ENCODE assay signal across 12 mouse cellular contexts in the genomic region with DNA sequence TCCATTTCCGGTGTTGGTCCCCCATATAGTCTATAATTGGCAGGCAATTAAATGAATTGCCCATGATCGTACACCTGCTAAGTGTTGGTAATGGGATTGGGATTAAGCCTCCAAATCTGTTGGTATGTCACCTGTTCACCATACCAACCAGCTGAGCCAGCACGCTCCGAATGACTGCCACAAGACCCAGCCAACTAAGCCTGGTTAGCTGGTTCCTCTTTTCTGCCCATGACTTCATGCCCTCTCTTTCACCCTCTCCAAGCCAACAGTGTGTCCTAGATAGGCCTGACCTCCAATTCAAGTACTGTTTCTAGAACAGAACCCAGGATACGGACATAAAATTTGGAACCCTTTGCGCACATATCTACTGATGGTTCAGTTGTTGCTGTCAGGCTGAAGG. TPM values are rescaled to one million over a fixed set of nuclear protein-coding genes. Genes with fewer than 3 reads are reported as not detected.
"Had no signal": no experiment of that assay in that cellular context is flagged by ENCODE, and none has a peak within 500 bp of the region (broad histone marks: within the 10 kb centered on the region; RNA-seq: fewer than 3 reads in every experiment).

No protein-coding gene starts in this region.

- DNase-seq: kidney, adult 8-10 months; kidney, postnatal 10 days; kidney, postnatal 4 days; lung, embryonic 14.5 days; lung, postnatal 10 days; lung, postnatal 4 days; right cerebral cortex, postnatal 25 days; thymus, postnatal 4 days had no signal

- ATAC-seq: intestine, postnatal 0 days; liver, embryonic 12.5 days; midbrain, embryonic 16.5 days had no signal

RNA-seq across cellular contexts. Expression of a gene that starts 42.7 kb away (rescaled TPM):
- total RNA-seq: megakaryocyte-erythroid progenitor cell, adult 5-6 weeks had no signal
